Mouse (Mus musculus): ENCODE results near the gene Ngf. TPM values are rescaled to one million over a fixed set of nuclear protein-coding genes. Genes with fewer than 3 reads are reported as not detected.

Ngf gene
- total RNA-seq (2012; rRNA removed) (not detected in 2 replicates), polyA plus RNA-seq (2012; ENCODE audit: insufficient read depth in 1 of 2, insufficient read length in 2 of 2, low read depth in 1 of 2, low replicate concordance in 2 of 2, missing spikeins in 1 of 2) (not detected)

GRCm38 (mm10) chr3:102469713-102470448 is at the start of gene Ngf:
Gene Ngf, plus strand, starts transcription at chr3:102469919.
- no peaks in the 10 kb centered on the region for H3K36me3 ChIP-seq (ENCODE audit: control insufficient read depth in 1 of 2, insufficient read depth in 2 of 2, low read length in 2 of 2)
- no peaks in the 10 kb centered on the region; a peak in 1 of 4 replicates for H3K27me3 ChIP-seq (ENCODE audit: control insufficient read depth in 1 of 2, insufficient read depth in 2 of 2, low read length in 2 of 2)
- no peak within 1 kb of the TSS for H3K27ac ChIP-seq (ENCODE audit: control insufficient read depth, low read depth, low read length)
- no peak for TF ChIP-seq USF1 (IDR thresholded peaks at IDR 0.05; ENCODE audit: low read depth, low read length)
- TF ChIP-seq MEF2A (IDR thresholded peaks at IDR 0.05; ENCODE audit: extremely low read depth, insufficient replicate concordance, low read depth, low read length, poor library complexity, severe bottlenecking): no peak
- no peak for TF ChIP-seq RAD21 (IDR thresholded peaks at IDR 0.05; ENCODE audit: low read depth, low read length)
- TF ChIP-seq UBTF (IDR thresholded peaks at IDR 0.05; ENCODE audit: borderline replicate concordance, insufficient read depth, low read depth, low read length): no peak
- TF ChIP-seq CTCF (IDR thresholded peaks at IDR 0.05 in 2 of 3, conservative IDR thresholded peaks at IDR 0.05 in 1 of 3; ENCODE audit: control insufficient read depth in 1 of 3, insufficient read depth in 1 of 3, low read depth in 2 of 3, low read length in 3 of 3, poor library complexity in 1 of 3, severe bottlenecking in 1 of 3): no peak
- TF ChIP-seq HCFC1 (IDR thresholded peaks at IDR 0.05; ENCODE audit: low read depth, low read length): no peak
- H3K4me1 ChIP-seq (ENCODE audit: control insufficient read depth in 1 of 2, insufficient read depth in 2 of 2, low read length in 2 of 2): no peaks in the 10 kb centered on the region
- H3K79me2 ChIP-seq (ENCODE audit: control insufficient read depth, insufficient read depth, low read length, poor library complexity): no peaks in the 10 kb centered on the region
- H3K9me3 ChIP-seq (replicated peaks; ENCODE audit: insufficient read depth, low read length): no peaks in the 10 kb centered on the region
- no peak for DNase-seq (ENCODE audit: low read depth, low spot score)
- H3K9ac ChIP-seq (ENCODE audit: control insufficient read depth, low read depth, low read length, poor library complexity, severe bottlenecking): no peak within 1 kb of the TSS
- no peak within 1 kb of the TSS for H3K4me3 ChIP-seq (ENCODE audit: control insufficient read depth in 1 of 2, insufficient read depth in 1 of 2, low read depth in 2 of 2, low read length in 2 of 2)

GRCm38 (mm10) chr3:102445567-102445966 is 24.2 kb upstream of the Ngf start:
- no peak for DNase-seq (ENCODE audit: low read depth, low spot score)
- no peaks in the 10 kb centered on the region for H3K79me2 ChIP-seq (ENCODE audit: control insufficient read depth, insufficient read depth, low read length, poor library complexity)
- no peak for TF ChIP-seq ZKSCAN1 (IDR thresholded peaks at IDR 0.05; ENCODE audit: low read depth, low read length)
- no peak for TF ChIP-seq POLR2AphosphoS2 (IDR thresholded peaks at IDR 0.05; ENCODE audit: low read length)
- TF ChIP-seq TAL1 (IDR thresholded peaks at IDR 0.05; ENCODE audit: low read length): no peak
- TF ChIP-seq E2F4 (IDR thresholded peaks at IDR 0.05; ENCODE audit: borderline replicate concordance, low read depth, low read length): no peak
- no peak for TF ChIP-seq SMC3 (IDR thresholded peaks at IDR 0.05; ENCODE audit: low read depth, low read length)
- TF ChIP-seq MYB (IDR thresholded peaks at IDR 0.05; ENCODE audit: low read depth, low read length): no peak
- no peak for TF ChIP-seq MXI1 (IDR thresholded peaks at IDR 0.05; ENCODE audit: low read depth, low read length)
- no peak for TF ChIP-seq GATA1 (IDR thresholded peaks at IDR 0.05; ENCODE audit: low read depth, low read length)
- TF ChIP-seq GABPA (IDR thresholded peaks at IDR 0.05; ENCODE audit: low read depth, low read length): no peak
- no peak for TF ChIP-seq USF2 (IDR thresholded peaks at IDR 0.05; ENCODE audit: borderline replicate concordance in 1 of 2, insufficient read depth in 1 of 2, low read depth in 1 of 2, low read length in 2 of 2)
- TF ChIP-seq ETS1 (IDR thresholded peaks at IDR 0.05; ENCODE audit: low read depth, low read length): no peak
- TF ChIP-seq TBP (IDR thresholded peaks at IDR 0.05; ENCODE audit: low read depth, low read length): no peak
- TF ChIP-seq MAFK (IDR thresholded peaks at IDR 0.05; ENCODE audit: borderline replicate concordance, low read depth, low read length): no peak
- TF ChIP-seq ZNF384 (IDR thresholded peaks at IDR 0.05; ENCODE audit: low read depth, low read length): no peak
- TF ChIP-seq CHD2 (IDR thresholded peaks at IDR 0.05; ENCODE audit: low read length): no peak
- no peak for TF ChIP-seq POLR2A (IDR thresholded peaks at IDR 0.05; ENCODE audit: control insufficient read depth in 1 of 2, insufficient read depth in 1 of 2, low read depth in 1 of 2, low read length in 2 of 2, poor library complexity in 1 of 2)
- no peak for TF ChIP-seq CTCF (IDR thresholded peaks at IDR 0.05 in 2 of 3, conservative IDR thresholded peaks at IDR 0.05 in 1 of 3; ENCODE audit: control insufficient read depth in 1 of 3, insufficient read depth in 1 of 3, low read depth in 2 of 3, low read length in 3 of 3, poor library complexity in 1 of 3, severe bottlenecking in 1 of 3)
- no peak for TF ChIP-seq UBTF (IDR thresholded peaks at IDR 0.05; ENCODE audit: borderline replicate concordance, insufficient read depth, low read depth, low read length)
- TF ChIP-seq SIN3A (IDR thresholded peaks at IDR 0.05; ENCODE audit: low read length): no peak
- no peak overlapping the region for H3K4me3 ChIP-seq (ENCODE audit: control insufficient read depth in 1 of 2, insufficient read depth in 1 of 2, low read depth in 2 of 2, low read length in 2 of 2)
- no peak overlapping the region for H3K9ac ChIP-seq (ENCODE audit: control insufficient read depth, low read depth, low read length, poor library complexity, severe bottlenecking)
- no peak overlapping the region for H3K27ac ChIP-seq (ENCODE audit: control insufficient read depth, low read depth, low read length)
- no peaks in the 10 kb centered on the region for H3K9me3 ChIP-seq (replicated peaks; ENCODE audit: insufficient read depth, low read length)
- no peaks in the 10 kb centered on the region for H3K36me3 ChIP-seq (ENCODE audit: control insufficient read depth in 1 of 2, insufficient read depth in 2 of 2, low read length in 2 of 2)
- no peaks in the 10 kb centered on the region for H3K4me1 ChIP-seq (ENCODE audit: control insufficient read depth in 1 of 2, insufficient read depth in 2 of 2, low read length in 2 of 2)
- H3K27me3 ChIP-seq (ENCODE audit: control insufficient read depth in 1 of 2, insufficient read depth in 2 of 2, low read length in 2 of 2): no peaks in the 10 kb centered on the region
